Mouse (Mus musculus) testis, postnatal 10 days (tissue): ENCODE measurements around the gene Olfr48.

Experiments
- DNase-seq: peaks from one replicate; pipeline ENCODE4 v3.0.0; 2021; ENCODE audit warnings: low spot score

Olfr48 gene

DNA sequence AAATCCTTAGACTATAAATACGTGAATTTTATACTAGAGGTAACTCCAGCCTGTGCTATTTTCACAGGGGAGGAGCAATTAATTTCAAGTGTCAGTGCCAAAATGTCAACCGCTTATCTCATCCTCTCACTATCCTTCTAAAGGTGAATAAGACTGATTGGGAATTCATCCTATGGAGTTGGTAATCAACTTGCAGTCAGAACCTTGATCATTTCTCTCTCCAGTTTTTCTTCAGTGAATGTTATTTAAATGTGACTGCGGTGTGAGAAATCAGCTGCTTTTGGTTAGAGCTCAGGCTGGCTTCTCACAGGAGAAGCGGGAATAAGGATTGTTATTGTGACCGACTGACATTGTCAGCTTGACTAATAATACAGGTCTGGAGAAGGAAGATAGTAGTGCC lies at the start of gene Olfr48:
TSS of gene Olfr48 (minus strand) at position 101 of the 400 bp plus-strand sequence.
- no peak for DNase-seq

DNA sequence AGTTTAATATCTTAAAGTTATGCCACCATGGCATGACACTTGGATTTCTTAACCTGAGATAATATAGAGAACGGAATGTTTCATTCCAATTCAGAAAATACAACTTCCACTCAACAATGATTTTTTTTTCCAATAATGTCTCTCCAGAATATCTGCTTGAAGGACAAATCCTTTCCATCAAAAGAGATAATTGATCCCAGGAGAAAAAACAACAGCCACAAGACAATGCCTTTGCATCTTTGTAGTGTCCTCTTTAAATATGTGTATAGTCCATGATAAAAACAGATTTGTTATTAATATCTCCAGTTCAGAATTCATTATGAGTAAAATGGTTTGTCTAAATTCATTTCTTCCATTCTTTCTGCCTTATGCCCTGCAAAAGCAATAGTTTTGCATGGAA lies 30.1 kb upstream of the Olfr48 start, which contains the start of gene Olfr1257:
TSS of gene Olfr1257 (plus strand) at position 301 of the 400 bp plus-strand sequence.
- no peak for DNase-seq

DNA sequence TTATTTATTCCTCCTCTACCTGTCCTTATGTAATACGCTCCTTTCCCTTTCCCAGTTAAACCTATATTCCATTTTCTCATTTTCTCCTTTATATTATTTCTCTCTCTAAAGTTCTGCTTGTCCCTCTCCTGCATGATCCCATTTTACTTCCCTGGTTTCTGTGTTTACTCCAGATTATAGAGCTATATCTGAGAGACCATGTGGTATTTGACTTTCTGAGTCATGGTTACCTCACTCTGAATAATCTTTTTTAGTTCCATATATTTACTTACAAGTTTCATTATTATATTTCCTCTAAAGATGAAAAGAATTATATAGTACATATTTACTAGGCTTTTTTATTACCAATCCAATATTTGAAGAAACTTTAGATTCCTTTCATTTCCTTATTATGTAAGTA lies 1.2 kb upstream of the Olfr48 start:
- DNase-seq: no peak

DNA sequence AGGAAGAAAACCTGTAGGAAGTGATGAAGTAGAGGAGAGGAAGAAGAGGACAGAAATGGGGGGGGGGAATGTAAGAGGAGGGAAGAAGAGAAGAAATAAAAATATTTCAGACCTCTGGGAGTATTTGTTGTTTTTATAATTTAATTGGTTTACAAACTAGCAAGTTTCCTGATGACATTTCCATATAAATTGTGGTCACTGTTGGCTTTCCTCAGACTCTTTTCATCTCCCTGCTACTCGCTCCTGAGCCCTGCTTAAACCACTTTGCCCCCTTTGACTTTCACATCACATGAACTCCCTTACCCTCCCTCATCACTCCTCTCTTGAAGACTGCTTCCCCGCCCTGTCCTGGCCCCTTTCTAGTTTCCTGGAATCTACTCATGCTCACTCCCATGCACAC lies 6.5 kb downstream of the Olfr48 start, which contains the start of gene Olfr1256:
TSS of gene Olfr1256 (minus strand) at position 101 of the 400 bp plus-strand sequence.
- no peak for DNase-seq

DNA sequence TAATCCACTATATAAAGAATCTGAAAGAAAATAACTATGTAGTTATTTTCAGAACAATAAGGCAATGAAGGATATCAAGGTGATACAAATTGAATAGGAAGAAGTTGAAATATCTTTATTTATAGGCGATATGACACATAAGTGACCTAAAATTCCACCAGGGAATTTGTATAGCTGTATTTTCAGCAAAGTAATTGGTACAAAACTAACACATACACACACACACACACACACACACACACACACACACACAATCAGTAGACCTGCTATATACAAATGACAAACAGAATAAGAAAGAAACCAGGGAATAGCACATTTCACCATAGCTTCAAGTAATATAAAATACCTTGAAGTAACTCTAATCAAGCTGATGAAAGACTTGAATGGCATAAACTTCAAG lies 27.8 kb downstream of the Olfr48 start:
- DNase-seq: no peak

DNA sequence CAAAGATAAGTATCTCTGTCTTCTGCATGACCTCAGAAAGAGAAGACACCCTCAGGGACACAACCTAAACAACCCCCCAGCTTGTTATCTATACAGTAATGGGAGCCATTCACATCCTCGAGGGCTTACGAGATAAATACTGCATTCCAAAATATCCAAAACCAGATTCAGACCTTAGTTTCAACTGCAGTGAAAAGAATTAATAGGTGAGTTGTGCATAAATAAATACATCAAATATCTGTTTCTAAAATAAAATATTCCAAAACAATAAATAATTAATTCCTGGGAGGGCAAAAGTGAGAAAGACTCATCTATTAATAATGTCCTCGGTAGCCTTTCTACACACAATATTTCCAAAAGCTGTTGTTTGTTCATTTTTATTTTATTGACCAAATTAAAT lies 36.3 kb downstream of the Olfr48 start, which contains the start of gene Olfr1255:
TSS of gene Olfr1255 (plus strand) at position 301 of the 400 bp plus-strand sequence.
- DNase-seq: no peak

DNA sequence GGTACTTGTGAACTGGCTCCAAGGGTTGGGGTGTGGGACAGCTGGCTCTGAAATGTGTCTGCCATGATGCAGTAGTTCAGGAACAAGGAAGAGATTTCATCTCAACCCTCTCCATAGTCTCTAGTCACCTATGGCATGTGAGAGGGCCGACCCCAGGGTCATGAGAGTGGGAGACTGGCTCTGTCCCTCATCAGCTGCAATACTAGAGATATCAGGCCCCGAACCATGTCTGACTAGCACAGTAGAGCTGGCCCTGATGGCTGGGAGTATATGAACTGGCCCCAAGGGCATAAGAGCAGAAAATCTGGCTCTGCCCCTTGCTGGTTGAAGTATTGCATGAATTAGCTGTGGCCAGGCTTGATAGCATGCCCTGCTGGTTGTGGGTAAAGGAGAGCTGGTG lies 37.3 kb downstream of the Olfr48 start:
- no peak for DNase-seq

DNA sequence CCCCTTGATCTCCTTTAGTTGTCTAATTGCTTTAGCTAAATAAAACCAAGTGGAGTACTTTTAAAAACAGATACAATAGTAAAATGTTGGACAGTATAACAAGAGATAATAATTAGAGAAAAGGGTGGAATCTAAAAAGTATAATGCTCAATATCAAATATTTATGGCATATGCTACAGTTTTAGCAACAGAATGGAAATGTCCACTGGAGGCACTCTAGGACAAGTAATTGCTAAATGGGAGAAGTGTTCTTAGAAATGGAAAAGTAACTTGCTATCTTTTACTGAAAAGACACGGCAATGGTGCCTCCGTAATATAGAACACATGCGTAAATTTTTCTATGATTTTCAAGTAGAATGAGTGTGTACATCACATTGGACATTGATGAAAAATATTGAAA lies 48.4 kb downstream of the Olfr48 start:
- no peak for DNase-seq

DNA sequence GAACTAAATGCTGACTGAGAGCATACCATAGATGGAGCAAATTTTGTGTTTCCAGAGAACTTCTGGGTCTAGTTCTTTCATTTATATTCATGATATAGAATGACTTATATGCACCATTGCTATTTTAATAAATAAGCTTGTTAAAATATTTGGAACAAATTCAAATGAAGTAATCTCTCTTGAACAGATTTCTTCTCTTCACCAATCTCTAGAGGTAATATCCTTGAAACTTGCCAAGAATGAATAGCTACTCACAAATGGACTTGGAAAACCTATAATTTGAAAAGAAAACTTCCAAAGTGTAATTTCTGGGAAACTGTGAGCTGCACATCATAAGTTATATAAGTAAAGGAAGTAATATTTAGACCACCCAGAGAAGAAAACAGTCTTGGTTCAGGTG lies 54.5 kb downstream of the Olfr48 start, which contains the start of gene Olfr1254:
TSS of gene Olfr1254 (minus strand) at position 101 of the 400 bp plus-strand sequence.
- DNase-seq: no peak
